Mouse (Mus musculus): ENCODE data around the gene Ube2c.

DNA sequence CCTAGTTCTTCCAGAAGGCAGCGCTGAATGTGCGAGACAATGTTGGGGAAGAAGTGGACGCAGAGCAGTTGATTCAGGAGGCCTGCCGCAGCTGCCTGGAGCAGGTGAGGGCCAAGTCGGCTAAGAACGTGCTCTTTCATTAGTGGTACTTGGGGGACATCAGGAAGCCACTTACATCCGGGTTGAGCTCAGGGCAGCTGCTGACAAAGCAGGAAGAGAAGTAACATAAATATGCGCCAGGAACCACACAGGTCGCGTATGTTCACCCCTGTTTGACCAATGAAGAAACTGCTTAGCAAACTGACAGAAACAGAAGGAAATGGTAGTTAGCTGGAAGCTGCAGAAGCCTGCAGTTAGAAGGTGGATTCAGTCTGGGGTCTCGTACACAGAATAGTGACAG is 15.6 kb upstream of the Ube2c start:
- TF ChIP-seq CTCF (IDR thresholded peaks at IDR 0.05; ENCODE audit: control insufficient read depth, insufficient read depth, insufficient replicate concordance, low read depth, low read length) (no peak), POLR2A (IDR thresholded peaks at IDR 0.05; ENCODE audit: control insufficient read depth, low read depth, low read length) (no peak)

Data from testis, adult 2 months (tissue).